Mouse (Mus musculus) kidney, embryonic 14.5 days (tissue): Measurements from ENCODE around the gene Me3. TPM values are rescaled to one million over a fixed set of nuclear protein-coding genes. Genes with fewer than 3 reads are reported as not detected.
A peak's percentile ranks its signal among the peaks of the same experiment; 100 is the strongest.

Experiments
- ATAC-seq: fragments of 200-750 bp; cut with Nextera tagmentation; 2 replicates; pipeline ENCODE4 v1.8.0; 2017; ENCODE audit warnings: moderate number of reproducible peaks, mild to moderate bottlenecking, moderate TSS enrichment, moderate library complexity; ENCODE audit not compliant: low FRiP score, low TSS enrichment
- H3K27ac ChIP-seq: fragments of 300-500 bp; sonication (generic); 2 replicates; pipeline ENCODE4 v1.5.1; 2014; ENCODE audit warnings: low read depth, mild to moderate bottlenecking, low read length, moderate library complexity, mixed read lengths
- H3K27me3 ChIP-seq: fragments of 300-500 bp; sonication (generic); 2 replicates; pipeline ENCODE4 v1.6.1; 2014; ENCODE audit warnings: mild to moderate bottlenecking, low read length; ENCODE audit not compliant: control insufficient read depth, insufficient read depth
- H3K36me3 ChIP-seq: fragments of 300-500 bp; sonication (generic); 2 replicates; pipeline ENCODE4 v1.6.1; 2014; ENCODE audit warnings: low read length, mixed read lengths; ENCODE audit not compliant: control insufficient read depth, insufficient read depth
- H3K4me1 ChIP-seq: fragments of 300-500 bp; sonication (generic); 2 replicates; pipeline ENCODE4 v1.6.1; 2014; ENCODE audit warnings: low read length, mixed read lengths; ENCODE audit not compliant: control insufficient read depth, insufficient read depth
- H3K4me2 ChIP-seq: fragments of 300-500 bp; sonication (generic); replicated peaks from 2 replicates; pipeline ENCODE4 v1.6.1; 2014; ENCODE audit warnings: low read depth, mild to moderate bottlenecking, low read length
- H3K4me3 ChIP-seq: fragments of 300-500 bp; sonication (generic); 2 replicates; pipeline ENCODE4 v1.5.1; 2014; ENCODE audit warnings: mild to moderate bottlenecking, low read length
- H3K9ac ChIP-seq: fragments of 300-500 bp; sonication (generic); 2 replicates; pipeline ENCODE4 v1.6.1; 2014; ENCODE audit warnings: low read depth, mild to moderate bottlenecking, low read length, moderate library complexity
- H3K9me3 ChIP-seq: fragments of 300-500 bp; sonication (generic); 2 replicates; pipeline ENCODE4 v1.6.1; 2016; ENCODE audit warnings: low read length; ENCODE audit not compliant: control insufficient read depth
- WGBS: fragments of 180-500 bp; shearing (Covaris S2); extraction: QIAGEN DNeasy Blood & Tissue Kit; methylation state at CpG from one replicate; pipeline ENCODE4 v1.1.7; 2014; 5-methylcytosine and 5-hydroxymethylcytosine counted together
- polyA plus RNA-seq: library from polyadenylated mRNA; unstranded; fragments of >200 nt; fragmentation: Nextera tagmentation; extraction: Ambion mirVana; gene quantifications from 2 replicates; pipeline ENCODE4 v1.2.1, GENCODE M21; 2014

Me3 gene
- polyA plus RNA-seq, result 7.3 and 9.9 TPM in 2 replicates

GRCm38 (mm10) chr7:89632342-89633251, at the start of gene Me3:
Me3 (plus strand) TSS chr7:89632392.
- Histone ChIP-seq H3K4me1 (no peaks in the 10 kb centered on the region), H3K9me3 (no peaks in the 10 kb centered on the region), H3K36me3 (no peaks in the 10 kb centered on the region), H3K27ac (no peak within 1 kb of the TSS), H3K27me3 (no peaks in the 10 kb centered on the region), H3K9ac (peak within 1 kb of the TSS; percentile 56), H3K4me3 (peak within 1 kb of the TSS; percentile 59), H3K4me2 (peak within 1 kb of the TSS; percentile 98)
- peak; percentile 85 for ATAC-seq
- 5% methylated on average over 48 of the region's 49 CpGs for WGBS

GRCm38 (mm10) chr7:89590039-89590438, 42.2 kb upstream of the Me3 start:
- WGBS, result 72% methylated on average over 5 of the region's 5 CpGs
- Histone ChIP-seq H3K4me3 (no peak overlapping the region), H3K27ac (no peak overlapping the region), H3K4me1 (no peaks in the 10 kb centered on the region), H3K27me3 (no peaks in the 10 kb centered on the region), H3K36me3 (no peaks in the 10 kb centered on the region), H3K9ac (no peak overlapping the region), H3K9me3 (no peaks in the 10 kb centered on the region), H3K4me2 (no peak overlapping the region)
- no peak for ATAC-seq

- H3K4me2 ChIP-seq, result no peak overlapping the region
- no peak overlapping the region for H3K27ac ChIP-seq
- no peaks in the 10 kb centered on the region for H3K4me1 ChIP-seq
- H3K9ac ChIP-seq, result no peak overlapping the region
- H3K27me3 ChIP-seq, result no peaks in the 10 kb centered on the region
- H3K36me3 ChIP-seq, result no peaks in the 10 kb centered on the region
- no peaks in the 10 kb centered on the region for H3K9me3 ChIP-seq
- 81% methylated on average over 3 of the region's 3 CpGs for WGBS
- ATAC-seq, result no peak
- H3K4me3 ChIP-seq, result no peak overlapping the region
Measured at GRCm38 (mm10) chr7:89590542-89591251, 41.5 kb upstream of the Me3 start.

- no peak overlapping the region for H3K27ac ChIP-seq
- no peak overlapping the region for H3K9ac ChIP-seq
- ATAC-seq, result no peak
- H3K9me3 ChIP-seq, result no peaks in the 10 kb centered on the region
- WGBS, result 88% methylated on average over 2 of the region's 2 CpGs
- H3K4me1 ChIP-seq, result no peaks in the 10 kb centered on the region
- no peak overlapping the region for H3K4me2 ChIP-seq
- no peaks in the 10 kb centered on the region for H3K36me3 ChIP-seq
- no peaks in the 10 kb centered on the region for H3K27me3 ChIP-seq
- no peak overlapping the region for H3K4me3 ChIP-seq
Measured at GRCm38 (mm10) chr7:89595813-89596212, 36.4 kb upstream of the Me3 start.

GRCm38 (mm10) chr7:89605589-89606536, 26.3 kb upstream of the Me3 start:
- no peaks in the 10 kb centered on the region for H3K36me3 ChIP-seq
- WGBS, result 76% methylated on average over 8 of the region's 8 CpGs
- H3K4me2 ChIP-seq, result no peak overlapping the region
- no peak overlapping the region for H3K4me3 ChIP-seq
- H3K9me3 ChIP-seq, result no peaks in the 10 kb centered on the region
- no peak for ATAC-seq
- H3K4me1 ChIP-seq, result no peaks in the 10 kb centered on the region
- H3K27ac ChIP-seq, result no peak overlapping the region
- no peak overlapping the region for H3K9ac ChIP-seq
- no peaks in the 10 kb centered on the region for H3K27me3 ChIP-seq

GRCm38 (mm10) chr7:89607329-89607728, 24.9 kb upstream of the Me3 start:
- no peak for ATAC-seq
- Histone ChIP-seq H3K27ac (no peak overlapping the region), H3K4me2 (no peak overlapping the region), H3K9ac (no peak overlapping the region), H3K4me1 (no peaks in the 10 kb centered on the region), H3K36me3 (no peaks in the 10 kb centered on the region), H3K4me3 (no peak overlapping the region), H3K9me3 (no peaks in the 10 kb centered on the region), H3K27me3 (no peaks in the 10 kb centered on the region)
- 93% methylated on average over 5 of the region's 6 CpGs for WGBS

- Histone ChIP-seq H3K4me2 (no peak overlapping the region), H3K9me3 (no peaks in the 10 kb centered on the region), H3K36me3 (no peaks in the 10 kb centered on the region), H3K9ac (no peak overlapping the region), H3K27ac (no peak overlapping the region), H3K4me3 (no peak overlapping the region), H3K4me1 (no peaks in the 10 kb centered on the region), H3K27me3 (no peaks in the 10 kb centered on the region)
- WGBS, result 94% methylated on average over 7 of the region's 7 CpGs
- no peak for ATAC-seq
Measured at GRCm38 (mm10) chr7:89611236-89611635, 21.0 kb upstream of the Me3 start.

- ATAC-seq, result no peak
- Histone ChIP-seq H3K4me2 (no peak overlapping the region), H3K9ac (no peak overlapping the region), H3K27me3 (no peaks in the 10 kb centered on the region), H3K27ac (no peak overlapping the region), H3K4me1 (no peaks in the 10 kb centered on the region), H3K9me3 (no peaks in the 10 kb centered on the region; the same call in 1 of the 2 replicates), H3K4me3 (no peak overlapping the region), H3K36me3 (no peaks in the 10 kb centered on the region)
- 80% methylated on average over 6 of the region's 6 CpGs for WGBS
Measured at GRCm38 (mm10) chr7:89616235-89616634, 16.0 kb upstream of the Me3 start.
